Mouse (Mus musculus): Measurements from ENCODE around the gene 4930404N11Rik. TPM values are rescaled to one million over a fixed set of nuclear protein-coding genes. Genes with fewer than 3 reads are reported as not detected.

The 4930404N11Rik gene
- not detected for polyA plus RNA-seq (2014; fragmentation: Illumina TruSeq; extraction: RNeasy Lipid Tissue Mini Kit (QIAGEN cat#74804); ENCODE audit: low read depth, low replicate concordance)

DNA sequence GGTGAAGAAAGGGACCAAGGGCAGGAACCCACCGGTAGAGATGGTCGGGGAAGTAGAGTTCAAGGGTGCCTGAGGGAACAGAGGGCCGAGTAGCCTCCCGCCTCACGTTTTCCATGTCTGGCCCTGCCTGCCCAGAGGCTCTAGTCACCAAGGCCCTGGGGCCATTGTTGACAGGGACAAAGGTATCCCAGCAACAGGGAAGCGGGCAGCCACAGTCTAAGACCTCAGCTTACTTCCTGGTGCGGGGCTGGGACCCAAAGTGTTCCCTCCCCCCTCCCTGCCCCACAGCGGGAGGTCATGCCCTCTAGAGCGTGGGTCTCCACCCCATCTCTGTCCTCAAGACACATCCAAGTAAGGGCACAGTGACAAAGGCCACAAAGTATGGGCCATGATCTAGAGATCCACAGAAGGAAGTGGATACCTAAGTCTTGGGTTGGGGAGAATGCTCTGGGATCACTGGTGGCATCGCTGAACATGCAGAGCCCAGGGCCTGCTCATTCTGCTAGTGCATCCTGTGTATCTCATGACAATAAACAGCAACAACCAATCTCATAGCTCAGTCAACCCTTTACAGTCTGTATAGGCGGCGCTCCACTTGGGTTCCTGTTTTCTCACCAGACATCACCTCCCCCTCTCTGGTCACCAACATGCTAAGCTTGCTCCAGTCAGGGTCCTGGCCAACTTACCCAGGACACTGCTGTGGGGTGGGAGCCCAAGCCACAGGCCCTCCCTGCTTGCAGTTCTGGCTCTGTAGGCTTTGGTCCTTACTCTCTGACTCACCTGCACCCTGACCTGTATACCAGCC lies at the start of gene 4930404N11Rik:
4930404N11Rik (minus strand) TSS at position 145 of the 805 bp plus-strand sequence.

DNA sequence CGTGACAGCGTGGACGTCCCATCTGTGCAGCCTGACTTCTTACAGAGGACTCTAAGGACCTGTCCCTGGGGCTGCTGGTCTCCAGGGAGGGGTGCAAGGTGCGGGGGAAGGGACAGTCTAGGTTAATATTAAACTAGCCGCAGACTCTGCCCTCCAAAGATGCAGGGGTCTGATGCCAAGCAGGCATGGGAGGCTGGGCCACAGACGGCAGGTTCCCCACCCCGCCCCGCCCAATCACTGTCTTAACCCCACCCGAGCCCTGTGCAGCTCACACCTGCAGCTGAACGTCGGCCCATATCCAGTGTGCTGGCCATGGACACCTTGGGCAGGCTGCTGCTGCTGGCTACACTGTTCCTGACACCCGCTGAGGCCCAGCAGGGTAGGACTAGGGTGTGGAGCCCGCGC lies 27.2 kb upstream of the 4930404N11Rik start, which contains the start of gene Smim24:
Smim24 (plus strand) TSS at position 271 of the 405 bp plus-strand sequence.

DNA sequence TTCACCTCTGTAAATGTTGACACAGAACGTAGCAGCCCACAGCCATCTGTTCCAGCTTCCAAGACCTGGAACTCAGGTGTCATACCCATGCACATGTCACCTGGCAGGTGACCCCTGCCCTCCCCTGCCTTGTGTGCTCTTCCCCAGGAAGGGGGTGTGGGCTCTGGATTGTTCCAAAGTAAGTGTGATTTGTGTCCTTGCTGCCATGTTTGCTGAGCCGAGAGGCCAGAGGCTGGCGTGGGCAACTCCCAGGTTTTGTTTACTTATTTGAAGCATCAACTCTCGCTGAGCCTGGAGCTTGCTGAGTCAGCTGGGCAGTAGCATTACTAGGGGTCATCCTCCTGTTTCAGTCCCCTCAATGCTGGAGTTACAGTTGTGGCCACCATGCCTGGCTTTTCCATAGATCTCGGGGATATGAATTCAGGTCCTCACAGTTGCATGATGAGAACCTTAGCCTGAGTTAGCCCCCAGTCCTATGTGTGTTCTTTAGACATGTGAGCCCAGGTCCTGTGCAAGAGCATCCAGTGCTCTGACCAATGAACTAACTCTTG lies 23.0 kb upstream of the 4930404N11Rik start, which contains the start of gene Gm48552:
Gm48552 (plus strand) TSS at position 501 of the 551 bp plus-strand sequence.

DNA sequence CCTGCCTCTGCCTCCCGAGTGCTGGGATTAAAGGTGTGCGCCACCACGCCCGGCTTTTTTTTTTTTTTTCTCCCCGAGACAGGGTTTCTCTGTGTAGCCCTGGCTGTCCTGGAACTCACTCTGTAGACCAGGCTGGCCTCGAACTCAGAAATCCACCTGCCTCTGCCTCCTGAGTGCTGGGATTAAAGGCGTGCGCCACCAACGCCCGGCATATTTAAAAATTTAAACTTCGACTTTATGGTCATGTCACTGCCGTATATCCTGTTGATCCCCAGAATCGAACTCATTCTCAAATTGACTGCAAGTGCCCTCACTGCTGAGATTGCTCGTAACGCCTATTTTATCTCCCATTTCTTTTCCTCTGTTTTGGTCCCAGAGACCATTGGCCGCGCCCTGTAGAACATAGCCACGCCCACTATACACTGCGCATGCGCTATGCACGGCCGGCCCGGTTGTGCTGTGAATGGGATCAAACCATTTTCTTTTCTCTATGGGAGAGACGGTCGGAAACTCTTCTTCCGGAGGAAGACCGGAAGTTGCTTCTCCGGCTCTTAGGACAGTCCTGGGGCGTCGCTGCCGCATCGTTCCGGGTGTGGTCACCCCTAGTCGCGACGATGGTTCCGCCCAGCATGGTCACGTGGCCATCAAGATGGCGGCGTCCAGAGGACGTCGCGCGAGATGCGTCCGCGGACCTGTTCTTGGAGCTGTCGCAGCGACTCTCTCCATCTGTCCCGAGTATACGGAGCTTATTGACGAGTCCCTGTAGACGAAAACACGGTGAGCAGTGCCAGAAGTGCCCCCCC lies 18.4 kb upstream of the 4930404N11Rik start, which contains the start of the genes Dohh and Gm48551:
Dohh (plus strand) TSS at position 627 of the 803 bp plus-strand sequence.
Gm48551 (plus strand) TSS at position 665 of the 803 bp plus-strand sequence.

DNA sequence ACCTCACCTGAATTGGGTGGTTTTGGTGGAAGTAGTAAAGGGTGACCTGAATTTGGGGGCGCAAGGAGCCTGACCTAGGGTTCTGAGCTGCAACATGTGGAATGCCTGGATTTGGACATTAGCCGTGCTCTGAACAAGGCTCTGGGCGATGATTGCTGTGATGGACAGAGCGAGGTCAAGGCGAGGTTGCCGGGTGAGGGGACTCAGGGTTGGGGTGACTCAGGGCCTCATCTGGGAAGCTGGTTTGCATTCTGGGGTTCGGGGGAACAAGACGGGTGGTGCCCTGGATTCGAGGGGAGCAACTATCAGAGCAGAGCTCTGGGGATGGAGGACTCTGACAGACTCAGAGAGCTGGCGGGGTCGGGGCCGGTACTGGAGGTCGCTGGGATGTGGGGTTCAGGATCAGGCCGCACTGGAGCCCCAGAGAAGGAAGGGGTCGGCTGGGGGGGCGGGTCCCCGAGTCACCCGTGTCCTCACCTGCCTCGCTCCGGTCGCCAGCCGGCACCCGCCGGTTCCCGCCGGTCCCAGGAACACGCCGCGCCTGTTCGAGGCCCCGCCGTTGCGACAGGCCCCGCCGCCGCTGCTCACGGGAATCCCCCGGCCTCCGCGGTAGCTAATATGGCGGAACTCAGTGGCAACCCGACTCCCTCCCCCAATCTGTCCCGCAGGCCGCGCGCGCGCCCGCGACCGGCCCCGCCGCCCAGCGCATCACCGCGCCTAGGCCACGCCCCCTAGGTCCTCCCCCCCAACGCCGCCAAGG lies 12.4 kb upstream of the 4930404N11Rik start, which contains the start of gene Fzr1:
Fzr1 (minus strand) TSS at position 724 of the 760 bp plus-strand sequence.

DNA sequence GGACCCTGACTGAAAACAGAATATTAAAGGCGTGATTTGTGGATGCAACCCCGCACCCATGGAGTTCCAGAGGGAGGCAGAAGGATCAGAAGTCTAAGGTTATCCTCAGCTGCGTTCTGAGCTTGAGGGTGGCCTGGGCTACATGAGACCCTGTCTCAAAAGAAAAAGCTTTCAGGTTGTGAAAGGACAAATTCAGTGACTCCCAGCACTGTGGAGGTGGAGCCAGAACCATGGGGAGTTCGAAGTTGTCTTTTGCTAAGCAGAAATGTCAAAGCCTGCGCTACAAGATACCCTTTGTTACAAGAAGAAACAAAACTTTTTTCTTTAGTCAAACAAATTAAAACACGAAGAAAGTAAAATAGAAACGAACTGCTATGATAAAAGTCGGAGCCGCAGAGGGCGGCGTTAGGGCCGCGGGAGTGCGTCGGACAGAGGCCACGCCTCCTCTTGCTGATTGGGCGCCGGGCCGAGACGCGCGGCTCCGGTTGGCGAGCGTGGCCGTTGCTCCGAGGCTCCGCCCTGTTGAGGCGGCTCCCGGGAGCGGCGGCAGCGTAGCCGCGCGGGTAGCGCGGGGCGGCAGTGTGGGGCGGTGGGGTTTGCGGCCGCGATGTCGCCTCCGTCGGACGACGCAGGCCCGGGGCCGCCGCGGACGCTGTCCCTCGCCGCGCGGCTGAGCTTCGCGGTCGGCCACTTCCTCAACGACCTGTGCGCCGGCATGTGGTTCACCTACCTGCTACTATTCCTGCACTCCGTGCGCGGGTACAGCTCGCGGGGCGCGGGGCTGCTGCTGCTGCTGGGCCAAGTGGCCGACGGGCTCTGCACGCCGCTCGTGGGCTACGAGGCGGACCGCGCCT lies 8.4 kb downstream of the 4930404N11Rik start, which contains the start of gene Mfsd12:
Mfsd12 (plus strand) TSS at position 501 of the 854 bp plus-strand sequence.

DNA sequence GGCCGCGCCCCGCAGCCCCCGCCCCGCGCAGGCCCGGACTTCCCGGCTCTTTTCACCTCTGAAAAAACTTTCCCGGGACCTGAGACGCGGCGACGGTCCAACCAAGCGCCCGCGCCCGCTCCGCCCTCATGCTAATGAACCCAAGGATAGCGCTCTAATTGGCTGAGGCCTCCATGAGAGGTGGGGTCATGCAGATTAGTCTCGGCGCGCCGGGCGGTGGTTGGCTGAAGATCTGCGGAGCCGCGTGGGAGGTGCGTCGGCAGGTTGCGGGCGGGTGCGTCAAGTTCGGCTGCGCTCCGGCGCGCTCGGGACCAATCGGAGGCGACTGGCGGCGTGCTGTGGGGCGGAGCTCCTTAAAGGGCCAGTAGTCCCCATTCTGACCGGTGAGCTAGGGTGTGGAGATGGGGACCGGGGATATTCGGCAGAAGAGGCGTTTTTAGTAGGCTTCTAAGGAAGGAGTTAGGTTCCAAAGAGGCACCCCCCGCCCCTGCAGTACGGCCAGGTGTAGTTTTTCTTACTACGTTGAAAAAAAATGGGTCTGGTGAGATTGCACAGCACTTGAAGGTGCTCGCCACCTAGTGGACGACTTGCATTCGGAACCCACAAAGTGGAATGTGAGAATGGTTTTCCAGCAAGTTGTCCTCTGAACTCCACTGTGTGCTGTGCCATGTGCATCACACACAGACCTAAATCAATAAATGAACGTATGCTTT lies 15.1 kb downstream of the 4930404N11Rik start, which contains the start of gene Hmg20b:
Hmg20b (minus strand) TSS at position 130 of the 713 bp plus-strand sequence.

DNA sequence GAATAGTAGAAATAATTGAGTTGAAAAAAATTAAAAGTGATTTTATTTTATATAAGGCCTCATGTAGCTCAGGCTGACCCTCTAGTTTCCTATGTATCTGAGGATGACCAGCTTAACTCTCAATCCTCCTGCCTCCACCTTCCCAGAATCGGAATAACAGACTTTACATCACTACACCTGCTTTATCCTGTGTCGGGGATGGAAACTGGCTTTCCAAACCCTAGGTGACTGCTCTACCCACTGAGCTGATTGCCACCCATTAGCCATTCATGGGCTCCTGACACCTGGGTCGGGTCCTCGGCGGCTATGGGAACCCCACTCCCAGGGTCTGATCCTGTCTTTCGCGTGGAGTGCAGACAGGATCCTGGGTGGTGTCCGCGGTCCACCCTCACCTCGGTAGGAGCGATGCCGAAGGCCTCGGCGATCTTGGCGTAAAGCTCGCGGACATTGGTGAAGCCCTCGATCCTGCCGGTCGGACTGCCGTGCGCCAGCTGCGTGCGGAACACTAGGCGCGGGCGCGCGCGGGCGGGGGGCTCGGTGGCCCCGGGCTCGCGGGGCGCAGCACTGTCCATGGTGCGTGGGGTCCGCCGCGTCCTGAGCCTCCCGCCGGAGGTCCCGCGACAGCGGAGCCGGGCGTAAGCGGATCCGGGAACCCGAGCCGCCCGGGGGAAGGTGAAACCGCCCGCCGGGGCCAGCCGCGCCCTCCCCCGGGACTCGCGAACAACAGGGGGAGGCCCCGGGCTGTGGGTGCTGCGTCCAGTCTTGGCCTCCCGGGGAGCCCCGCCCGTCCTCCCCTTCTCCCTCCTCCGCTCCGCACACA lies 22.7 kb downstream of the 4930404N11Rik start, which contains the start of gene Gipc3:
Gipc3 (minus strand) TSS at position 581 of the 820 bp plus-strand sequence.

DNA sequence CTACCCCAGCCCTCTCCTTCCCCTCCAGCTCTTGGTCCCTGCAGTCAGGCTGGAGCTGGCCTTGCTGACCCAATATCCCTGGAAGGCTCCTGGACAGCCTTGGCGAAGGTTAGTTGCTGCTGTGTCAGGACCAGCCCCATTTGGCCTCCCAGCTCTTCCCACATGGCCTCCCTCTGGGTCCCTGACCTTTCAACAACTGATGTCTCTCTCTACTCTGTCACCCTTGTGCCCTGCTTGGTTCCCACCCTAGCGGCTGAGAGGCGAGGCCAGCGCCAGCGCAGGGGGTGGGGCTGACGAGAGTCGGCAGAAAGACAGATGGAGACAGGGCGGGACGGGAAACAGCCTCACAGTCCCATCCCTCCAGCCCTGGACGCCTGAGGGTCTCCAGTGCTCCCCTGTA lies 37.2 kb downstream of the 4930404N11Rik start, which contains the start of gene Tbxa2r:
Tbxa2r (plus strand) TSS at position 346 of the 400 bp plus-strand sequence.

DNA sequence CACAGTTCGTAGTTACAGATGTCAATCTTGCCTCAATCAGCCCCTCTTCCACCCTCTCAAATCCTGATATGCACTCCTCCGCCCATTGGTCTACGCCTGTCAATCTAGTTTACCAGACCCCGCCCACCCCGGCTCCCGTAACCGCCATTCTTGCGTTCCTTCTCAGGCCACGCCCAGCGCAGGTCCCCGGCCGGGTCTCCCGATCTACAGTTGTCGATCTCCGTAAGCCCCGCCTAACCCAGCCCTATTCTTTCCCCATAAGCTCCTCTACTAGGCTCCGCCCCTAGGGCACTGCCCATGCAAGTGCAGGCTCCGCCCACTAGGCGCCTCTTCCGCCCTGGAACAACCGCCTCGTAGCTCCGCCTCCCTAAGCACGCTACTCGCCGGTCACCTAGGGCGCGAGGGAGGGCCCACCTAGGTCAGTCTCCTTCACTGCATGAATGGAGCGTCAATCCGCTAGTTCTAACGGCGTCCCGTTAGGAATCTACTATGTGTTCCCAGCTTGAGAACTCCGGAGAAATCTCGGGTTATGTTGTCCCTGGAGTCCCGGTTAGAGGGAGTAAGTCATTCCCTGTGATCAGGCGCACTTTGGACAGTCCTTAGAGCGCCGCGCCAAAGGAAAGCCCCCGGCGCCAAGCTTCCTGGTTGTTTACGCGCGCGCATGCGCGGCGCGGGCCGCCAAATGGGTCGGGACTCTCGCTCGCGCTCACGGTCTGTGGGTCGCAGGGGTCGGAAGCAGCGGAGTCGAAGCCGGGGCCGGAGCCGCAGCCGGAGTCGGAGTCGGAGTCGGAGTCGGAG lies 44.9 kb downstream of the 4930404N11Rik start, which contains the start of gene Cactin:
Cactin (plus strand) TSS at position 554 of the 798 bp plus-strand sequence.

Other genes starting within 250 kb of the 4930404N11Rik start
- gene Zbtb7a, start 230.6 kb downstream of the 4930404N11Rik start, polyA plus RNA-seq (2014; fragmentation: Illumina TruSeq; extraction: RNeasy Lipid Tissue Mini Kit (QIAGEN cat#74804); ENCODE audit: low read depth, low replicate concordance) = 1.8 TPM
- gene Pias4, start 197.9 kb downstream of the 4930404N11Rik start, polyA plus RNA-seq (2014; fragmentation: Illumina TruSeq; extraction: RNeasy Lipid Tissue Mini Kit (QIAGEN cat#74804); ENCODE audit: low read depth, low replicate concordance) = 0.78 TPM
- 18.1 TPM for gene Eef2, start 189.2 kb downstream of the 4930404N11Rik start, polyA plus RNA-seq (2014; fragmentation: Illumina TruSeq; extraction: RNeasy Lipid Tissue Mini Kit (QIAGEN cat#74804); ENCODE audit: low read depth, low replicate concordance)
- gene Dapk3, start 182.8 kb downstream of the 4930404N11Rik start, polyA plus RNA-seq (2014; fragmentation: Illumina TruSeq; extraction: RNeasy Lipid Tissue Mini Kit (QIAGEN cat#74804); ENCODE audit: low read depth, low replicate concordance) = not detected
- gene 4930442H23Rik, start 182.0 kb downstream of the 4930404N11Rik start, polyA plus RNA-seq (2014; fragmentation: Illumina TruSeq; extraction: RNeasy Lipid Tissue Mini Kit (QIAGEN cat#74804); ENCODE audit: low read depth, low replicate concordance) = 0.28 TPM
- not detected for gene Nmrk2, start 163.8 kb downstream of the 4930404N11Rik start, polyA plus RNA-seq (2014; fragmentation: Illumina TruSeq; extraction: RNeasy Lipid Tissue Mini Kit (QIAGEN cat#74804); ENCODE audit: low read depth, low replicate concordance)
- gene Atcay, start 135.0 kb downstream of the 4930404N11Rik start, polyA plus RNA-seq (2014; fragmentation: Illumina TruSeq; extraction: RNeasy Lipid Tissue Mini Kit (QIAGEN cat#74804); ENCODE audit: low read depth, low replicate concordance) = 0.06 TPM
- gene Zfr2, start 132.7 kb downstream of the 4930404N11Rik start, polyA plus RNA-seq (2014; fragmentation: Illumina TruSeq; extraction: RNeasy Lipid Tissue Mini Kit (QIAGEN cat#74804); ENCODE audit: low read depth, low replicate concordance) = 0.76 TPM
- not detected for gene Matk, start 112.9 kb downstream of the 4930404N11Rik start, polyA plus RNA-seq (2014; fragmentation: Illumina TruSeq; extraction: RNeasy Lipid Tissue Mini Kit (QIAGEN cat#74804); ENCODE audit: low read depth, low replicate concordance)
- 6.4 TPM for gene Mrpl54, start 98.9 kb downstream of the 4930404N11Rik start, polyA plus RNA-seq (2014; fragmentation: Illumina TruSeq; extraction: RNeasy Lipid Tissue Mini Kit (QIAGEN cat#74804); ENCODE audit: low read depth, low replicate concordance)
- 4.4 TPM for gene Apba3, start 98.9 kb downstream of the 4930404N11Rik start, polyA plus RNA-seq (2014; fragmentation: Illumina TruSeq; extraction: RNeasy Lipid Tissue Mini Kit (QIAGEN cat#74804); ENCODE audit: low read depth, low replicate concordance)
- gene Tjp3, start 74.2 kb downstream of the 4930404N11Rik start, polyA plus RNA-seq (2014; fragmentation: Illumina TruSeq; extraction: RNeasy Lipid Tissue Mini Kit (QIAGEN cat#74804); ENCODE audit: low read depth, low replicate concordance) = not detected
- 0.67 TPM for gene Pip5k1c, start 72.9 kb downstream of the 4930404N11Rik start, polyA plus RNA-seq (2014; fragmentation: Illumina TruSeq; extraction: RNeasy Lipid Tissue Mini Kit (QIAGEN cat#74804); ENCODE audit: low read depth, low replicate concordance)
- gene Cactin, start 44.7 kb downstream of the 4930404N11Rik start, polyA plus RNA-seq (2014; fragmentation: Illumina TruSeq; extraction: RNeasy Lipid Tissue Mini Kit (QIAGEN cat#74804); ENCODE audit: low read depth, low replicate concordance) = 0.14 TPM
- not detected for gene Tbxa2r, start 37.1 kb downstream of the 4930404N11Rik start, polyA plus RNA-seq (2014; fragmentation: Illumina TruSeq; extraction: RNeasy Lipid Tissue Mini Kit (QIAGEN cat#74804); ENCODE audit: low read depth, low replicate concordance)
- 0.11 TPM for gene Gipc3, start 22.6 kb downstream of the 4930404N11Rik start, polyA plus RNA-seq (2014; fragmentation: Illumina TruSeq; extraction: RNeasy Lipid Tissue Mini Kit (QIAGEN cat#74804); ENCODE audit: low read depth, low replicate concordance)
- gene Hmg20b, start 15.3 kb downstream of the 4930404N11Rik start, polyA plus RNA-seq (2014; fragmentation: Illumina TruSeq; extraction: RNeasy Lipid Tissue Mini Kit (QIAGEN cat#74804); ENCODE audit: low read depth, low replicate concordance) = 2.9 TPM
- 0.90 TPM for gene Mfsd12, start 8.3 kb downstream of the 4930404N11Rik start, polyA plus RNA-seq (2014; fragmentation: Illumina TruSeq; extraction: RNeasy Lipid Tissue Mini Kit (QIAGEN cat#74804); ENCODE audit: low read depth, low replicate concordance)
- gene Fzr1, start 12.7 kb upstream of the 4930404N11Rik start, polyA plus RNA-seq (2014; fragmentation: Illumina TruSeq; extraction: RNeasy Lipid Tissue Mini Kit (QIAGEN cat#74804); ENCODE audit: low read depth, low replicate concordance) = 1.1 TPM
- gene Dohh, start 18.6 kb upstream of the 4930404N11Rik start, polyA plus RNA-seq (2014; fragmentation: Illumina TruSeq; extraction: RNeasy Lipid Tissue Mini Kit (QIAGEN cat#74804); ENCODE audit: low read depth, low replicate concordance) = not detected
- 0.20 TPM for gene Gm48551, start 18.6 kb upstream of the 4930404N11Rik start, polyA plus RNA-seq (2014; fragmentation: Illumina TruSeq; extraction: RNeasy Lipid Tissue Mini Kit (QIAGEN cat#74804); ENCODE audit: low read depth, low replicate concordance)
- not detected for gene Gm48552, start 23.2 kb upstream of the 4930404N11Rik start, polyA plus RNA-seq (2014; fragmentation: Illumina TruSeq; extraction: RNeasy Lipid Tissue Mini Kit (QIAGEN cat#74804); ENCODE audit: low read depth, low replicate concordance)
- 273 TPM for gene Smim24, start 27.2 kb upstream of the 4930404N11Rik start, polyA plus RNA-seq (2014; fragmentation: Illumina TruSeq; extraction: RNeasy Lipid Tissue Mini Kit (QIAGEN cat#74804); ENCODE audit: low read depth, low replicate concordance)
- 3.2 TPM for gene Nfic, start 89.8 kb upstream of the 4930404N11Rik start, polyA plus RNA-seq (2014; fragmentation: Illumina TruSeq; extraction: RNeasy Lipid Tissue Mini Kit (QIAGEN cat#74804); ENCODE audit: low read depth, low replicate concordance)
- 4.3 TPM for gene Celf5, start 116.9 kb upstream of the 4930404N11Rik start, polyA plus RNA-seq (2014; fragmentation: Illumina TruSeq; extraction: RNeasy Lipid Tissue Mini Kit (QIAGEN cat#74804); ENCODE audit: low read depth, low replicate concordance)
- gene Ncln, start 130.6 kb upstream of the 4930404N11Rik start, polyA plus RNA-seq (2014; fragmentation: Illumina TruSeq; extraction: RNeasy Lipid Tissue Mini Kit (QIAGEN cat#74804); ENCODE audit: low read depth, low replicate concordance) = not detected
- gene S1pr4, start 134.3 kb upstream of the 4930404N11Rik start, polyA plus RNA-seq (2014; fragmentation: Illumina TruSeq; extraction: RNeasy Lipid Tissue Mini Kit (QIAGEN cat#74804); ENCODE audit: low read depth, low replicate concordance) = not detected
- gene Gna15, start 158.4 kb upstream of the 4930404N11Rik start, polyA plus RNA-seq (2014; fragmentation: Illumina TruSeq; extraction: RNeasy Lipid Tissue Mini Kit (QIAGEN cat#74804); ENCODE audit: low read depth, low replicate concordance) = not detected
- 1.9 TPM for gene Gna11, start 179.4 kb upstream of the 4930404N11Rik start, polyA plus RNA-seq (2014; fragmentation: Illumina TruSeq; extraction: RNeasy Lipid Tissue Mini Kit (QIAGEN cat#74804); ENCODE audit: low read depth, low replicate concordance)
- 4.5 TPM for gene Aes, start 193.7 kb upstream of the 4930404N11Rik start, polyA plus RNA-seq (2014; fragmentation: Illumina TruSeq; extraction: RNeasy Lipid Tissue Mini Kit (QIAGEN cat#74804); ENCODE audit: low read depth, low replicate concordance)
- 1.5 TPM for gene Tle2, start 208.7 kb upstream of the 4930404N11Rik start, polyA plus RNA-seq (2014; fragmentation: Illumina TruSeq; extraction: RNeasy Lipid Tissue Mini Kit (QIAGEN cat#74804); ENCODE audit: low read depth, low replicate concordance)
- 0.90 TPM for gene Tle6, start 235.3 kb upstream of the 4930404N11Rik start, polyA plus RNA-seq (2014; fragmentation: Illumina TruSeq; extraction: RNeasy Lipid Tissue Mini Kit (QIAGEN cat#74804); ENCODE audit: low read depth, low replicate concordance)
- gene BC025920, start 240.5 kb upstream of the 4930404N11Rik start, polyA plus RNA-seq (2014; fragmentation: Illumina TruSeq; extraction: RNeasy Lipid Tissue Mini Kit (QIAGEN cat#74804); ENCODE audit: low read depth, low replicate concordance) = 0.90 TPM

Data from testis, adult 10 weeks (tissue).